Mouse (Mus musculus) stomach, embryonic 15.5 days (tissue): ENCODE measurements at regions not wholly inside any gene's neighbourhood (a gene's known extent, or its start where the extent isn't known, plus 50 kb on each side); places are given as distances from the start of the nearest gene placed in this dataset.

Source experiments
- ATAC-seq: fragments of 200-750 bp; cut with Nextera tagmentation; 2 replicates; pipeline ENCODE4 v1.8.0; 2017; ENCODE audit warnings: low read depth, moderate number of reproducible peaks, moderate TSS enrichment; ENCODE audit not compliant: insufficient read depth, low FRiP score
- H3K27ac ChIP-seq: fragments of 300-500 bp; sonication (generic); 2 replicates; pipeline ENCODE4 v1.5.1; 2015; ENCODE audit warnings: mild to moderate bottlenecking, inconsistent platforms
- H3K27me3 ChIP-seq: fragments of 300-500 bp; sonication (generic); replicated peaks from 2 replicates; pipeline ENCODE4 v1.6.1; 2015; ENCODE audit warnings: inconsistent platforms
- H3K36me3 ChIP-seq: fragments of 300-500 bp; sonication (generic); 2 replicates; pipeline ENCODE4 v1.6.1; 2015; ENCODE audit warnings: inconsistent platforms
- H3K4me1 ChIP-seq: fragments of 300-500 bp; sonication (generic); 2 replicates; pipeline ENCODE4 v1.6.1; 2015; ENCODE audit warnings: inconsistent platforms
- H3K4me2 ChIP-seq: fragments of 300-500 bp; sonication (generic); 2 replicates; pipeline ENCODE4 v1.6.1; 2015; ENCODE audit warnings: mild to moderate bottlenecking, inconsistent platforms
- H3K4me3 ChIP-seq: fragments of 300-500 bp; sonication (generic); replicated peaks from 2 replicates; pipeline ENCODE4 v1.5.1; 2015; ENCODE audit warnings: inconsistent platforms
- H3K9ac ChIP-seq: fragments of 300-500 bp; sonication (generic); 2 replicates; pipeline ENCODE4 v1.6.1; 2015; ENCODE audit warnings: inconsistent platforms
- H3K9me3 ChIP-seq: fragments of 300-500 bp; sonication (generic); 2 replicates; pipeline ENCODE4 v1.6.1; 2016; ENCODE audit warnings: inconsistent platforms
- WGBS: fragments of 180-500 bp; shearing (Covaris S2); methylation state at CpG from one replicate; pipeline ENCODE4 v1.1.7; 2015; 5-methylcytosine and 5-hydroxymethylcytosine counted together

DNA sequence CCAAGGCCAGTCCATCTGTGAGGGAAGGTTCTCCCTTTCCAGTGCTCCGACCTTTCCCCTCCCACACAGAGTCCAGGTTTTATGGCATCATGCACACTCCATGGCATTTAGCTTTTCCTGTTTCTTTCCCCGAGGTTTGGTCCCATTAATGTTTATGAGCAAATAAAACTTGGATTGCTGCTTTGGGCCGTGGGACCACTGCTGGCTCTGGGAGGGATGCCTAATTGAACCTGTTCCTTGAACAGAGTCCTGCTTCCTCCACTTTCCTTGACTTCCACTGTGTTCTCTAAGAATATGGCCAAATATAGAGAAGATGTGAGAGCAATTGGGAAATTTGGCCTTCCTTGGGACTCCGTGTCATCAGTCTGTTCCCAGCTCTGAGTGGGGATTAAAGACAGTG lies 170.3 kb upstream of the Fstl4 start:
- no peak overlapping the region for H3K4me2 ChIP-seq
- WGBS: 81% methylated on average over 4 of the region's 4 CpGs
- H3K9me3 ChIP-seq: no peaks in the 10 kb centered on the region
- H3K27me3 ChIP-seq: no peaks in the 10 kb centered on the region
- ATAC-seq: no peak
- H3K9ac ChIP-seq: no peak overlapping the region
- no peak overlapping the region for H3K27ac ChIP-seq
- H3K36me3 ChIP-seq: no peaks in the 10 kb centered on the region
- H3K4me1 ChIP-seq: no peaks in the 10 kb centered on the region
- H3K4me3 ChIP-seq: no peak overlapping the region

DNA sequence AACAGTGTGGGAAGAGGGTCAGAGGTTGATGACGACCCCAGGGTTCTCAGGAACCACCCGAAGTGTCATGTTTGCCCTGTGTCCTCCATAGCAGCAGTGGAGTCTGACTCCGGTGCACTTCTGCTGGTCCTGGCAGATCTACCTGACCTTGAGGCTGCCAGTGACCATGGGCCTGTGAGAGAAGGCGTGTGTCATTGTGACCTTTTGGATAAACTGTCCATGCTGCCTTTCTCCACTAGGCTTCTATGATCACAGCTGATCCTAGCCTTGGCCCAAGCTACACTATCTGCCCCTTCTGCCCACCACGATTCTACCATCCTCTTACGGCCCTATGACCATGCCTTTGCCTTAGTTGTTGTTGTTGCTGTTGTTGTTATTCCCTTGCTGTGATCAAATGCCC lies 163.2 kb upstream of the Fstl4 start:
- WGBS: 86% methylated on average over 6 of the region's 6 CpGs
- no peak overlapping the region for H3K4me2 ChIP-seq
- H3K27ac ChIP-seq: no peak overlapping the region
- H3K9ac ChIP-seq: no peak overlapping the region
- ATAC-seq: no peak
- no peaks in the 10 kb centered on the region for H3K4me1 ChIP-seq
- H3K27me3 ChIP-seq: no peaks in the 10 kb centered on the region
- no peaks in the 10 kb centered on the region for H3K9me3 ChIP-seq
- H3K4me3 ChIP-seq: no peak overlapping the region
- no peaks in the 10 kb centered on the region for H3K36me3 ChIP-seq

DNA sequence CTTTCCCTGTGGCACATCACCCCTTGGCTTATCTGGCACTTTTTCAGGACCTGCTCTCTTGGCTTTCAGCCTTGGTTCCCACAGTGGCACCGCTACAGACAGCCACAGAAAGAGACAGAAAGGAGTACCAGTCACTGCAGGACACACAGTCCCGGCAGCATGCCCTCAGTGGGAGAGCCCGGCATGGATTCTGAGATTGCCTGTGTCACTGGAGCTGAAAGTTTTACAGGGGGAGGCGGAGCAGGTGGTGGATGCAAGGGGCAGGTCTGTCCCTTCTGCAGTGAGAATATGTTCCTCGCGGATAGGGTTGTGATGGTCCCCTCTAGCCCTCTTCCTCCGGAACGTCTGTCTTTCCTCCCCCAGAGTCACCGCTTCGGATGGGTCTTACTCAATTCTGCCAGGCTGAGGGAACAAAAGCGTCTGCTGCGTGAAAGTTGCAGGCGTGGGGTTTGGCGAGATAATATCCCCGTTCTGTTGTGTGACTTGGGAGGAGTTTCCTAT lies 162.3 kb upstream of the Fstl4 start:
- H3K4me1 ChIP-seq: no peaks in the 10 kb centered on the region

DNA sequence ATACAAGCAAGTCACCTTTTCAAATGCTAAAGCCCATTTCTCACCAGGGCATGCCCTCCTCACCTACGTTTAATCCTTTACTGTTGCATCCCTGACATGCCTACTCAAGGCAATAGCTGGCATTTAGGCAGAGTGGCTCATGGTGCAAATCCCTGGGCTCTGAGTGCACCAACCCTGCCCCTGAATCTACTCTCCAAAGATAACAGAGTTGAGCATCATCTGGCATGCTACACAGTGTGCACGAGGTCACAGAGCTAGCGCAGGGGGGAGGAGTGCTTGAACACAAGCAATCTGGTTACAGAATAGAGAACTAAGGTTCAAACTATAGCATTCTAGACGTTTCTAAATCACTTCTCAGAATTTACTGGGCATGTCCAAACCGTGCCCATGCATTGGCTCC lies 161.6 kb upstream of the Fstl4 start:
- 61% methylated on average over 5 of the region's 5 CpGs for WGBS
- Histone ChIP-seq H3K9me3 (no peaks in the 10 kb centered on the region), H3K36me3 (no peaks in the 10 kb centered on the region), H3K27me3 (no peaks in the 10 kb centered on the region), H3K9ac (no peak overlapping the region), H3K4me1 (no peaks in the 10 kb centered on the region), H3K27ac (no peak overlapping the region), H3K4me2 (no peak overlapping the region), H3K4me3 (no peak overlapping the region)
- ATAC-seq: no peak

More for the DNA sequence above, 162.3 kb upstream of the Fstl4 start:
- 80% methylated on average over 15 of the region's 15 CpGs for WGBS
- no peak overlapping the region for H3K27ac ChIP-seq
- no peak overlapping the region for H3K9ac ChIP-seq
- ATAC-seq: no peak
- no peaks in the 10 kb centered on the region for H3K9me3 ChIP-seq
- no peaks in the 10 kb centered on the region for H3K27me3 ChIP-seq
- no peak overlapping the region for H3K4me2 ChIP-seq
- no peak overlapping the region for H3K4me3 ChIP-seq
- H3K36me3 ChIP-seq: no peaks in the 10 kb centered on the region

DNA sequence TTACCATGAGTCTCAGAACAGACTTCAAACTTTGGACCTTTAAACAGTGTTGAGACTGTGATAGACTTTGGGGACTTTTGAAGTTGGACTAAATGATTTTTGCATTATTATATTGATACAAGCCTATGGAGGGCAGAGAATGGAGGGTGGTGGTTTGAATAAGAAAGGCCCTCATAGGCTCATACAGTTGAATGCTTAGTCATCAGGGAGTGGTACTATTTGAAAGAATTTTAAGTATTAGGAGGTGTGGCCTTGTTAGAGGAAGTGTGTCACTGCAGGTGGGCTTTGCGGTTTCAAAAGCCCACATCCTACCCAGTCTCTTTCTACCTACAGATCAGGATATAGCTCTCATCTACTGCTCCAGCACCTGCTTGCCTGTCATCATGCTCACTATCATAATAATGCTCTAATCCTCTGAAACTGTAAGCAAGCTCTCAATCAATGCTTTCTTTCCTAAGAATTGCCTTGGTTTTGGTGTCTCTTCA lies 153.7 kb upstream of the Fstl4 start:
- Histone ChIP-seq H3K27ac (no peak overlapping the region), H3K4me1 (no peaks in the 10 kb centered on the region), H3K4me2 (no peak overlapping the region), H3K4me3 (no peak overlapping the region), H3K27me3 (no peaks in the 10 kb centered on the region), H3K9ac (no peak overlapping the region), H3K9me3 (no peaks in the 10 kb centered on the region), H3K36me3 (no peaks in the 10 kb centered on the region)
- WGBS: 94% methylated on average over 1 of the region's 1 CpGs
- no peak for ATAC-seq

DNA sequence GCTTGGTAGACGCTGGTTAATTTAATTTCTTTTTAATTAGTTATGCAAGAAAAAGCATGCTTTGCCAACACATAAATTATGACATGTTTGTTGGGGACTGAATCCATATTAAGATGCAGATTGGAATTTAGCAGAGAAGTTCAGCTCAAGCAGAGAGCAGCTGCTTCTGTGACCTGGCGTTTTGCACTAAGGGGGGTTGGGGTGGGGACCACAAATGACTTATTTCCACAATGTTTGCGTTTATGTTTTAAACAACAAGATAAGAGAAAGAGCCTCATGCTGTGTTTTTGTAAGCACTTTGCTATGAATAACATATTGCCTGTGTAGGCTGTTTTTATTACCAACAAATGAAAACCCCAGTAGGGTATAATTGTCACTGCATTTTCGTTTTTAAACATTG lies 148.8 kb upstream of the Fstl4 start:
- Histone ChIP-seq H3K27ac (no peak overlapping the region), H3K9ac (no peak overlapping the region), H3K4me1 (no peaks in the 10 kb centered on the region), H3K27me3 (no peaks in the 10 kb centered on the region), H3K36me3 (no peaks in the 10 kb centered on the region), H3K4me2 (no peak overlapping the region), H3K4me3 (no peak overlapping the region), H3K9me3 (no peaks in the 10 kb centered on the region)
- WGBS: 57% methylated on average over 4 of the region's 4 CpGs
- no peak for ATAC-seq

DNA sequence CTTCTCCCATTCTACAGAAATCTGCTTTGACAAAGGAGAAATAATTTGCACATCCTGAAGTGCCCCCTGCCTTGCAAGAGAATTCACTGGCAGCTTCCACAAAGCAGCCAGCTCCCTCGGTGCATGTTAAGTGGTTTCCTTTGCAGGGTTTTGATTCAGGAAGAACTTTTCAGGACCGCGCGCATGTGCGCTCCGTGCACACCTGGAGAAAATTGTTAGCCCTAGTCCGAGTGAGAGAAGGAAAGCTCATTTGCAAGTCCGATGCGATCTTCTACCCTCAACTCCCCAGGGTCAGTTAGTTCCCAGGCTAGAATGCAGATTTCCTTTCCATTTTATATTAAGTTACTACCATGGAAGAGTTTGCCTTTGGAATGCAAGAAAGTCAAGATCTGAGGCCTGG lies 145.8 kb upstream of the Fstl4 start:
- 60% methylated on average over 9 of the region's 9 CpGs for WGBS
- Histone ChIP-seq H3K27me3 (no peaks in the 10 kb centered on the region), H3K27ac (no peak overlapping the region), H3K9me3 (no peaks in the 10 kb centered on the region), H3K4me1 (no peaks in the 10 kb centered on the region), H3K9ac (no peak overlapping the region), H3K4me2 (no peak overlapping the region), H3K4me3 (no peak overlapping the region), H3K36me3 (no peaks in the 10 kb centered on the region)
- no peak for ATAC-seq

DNA sequence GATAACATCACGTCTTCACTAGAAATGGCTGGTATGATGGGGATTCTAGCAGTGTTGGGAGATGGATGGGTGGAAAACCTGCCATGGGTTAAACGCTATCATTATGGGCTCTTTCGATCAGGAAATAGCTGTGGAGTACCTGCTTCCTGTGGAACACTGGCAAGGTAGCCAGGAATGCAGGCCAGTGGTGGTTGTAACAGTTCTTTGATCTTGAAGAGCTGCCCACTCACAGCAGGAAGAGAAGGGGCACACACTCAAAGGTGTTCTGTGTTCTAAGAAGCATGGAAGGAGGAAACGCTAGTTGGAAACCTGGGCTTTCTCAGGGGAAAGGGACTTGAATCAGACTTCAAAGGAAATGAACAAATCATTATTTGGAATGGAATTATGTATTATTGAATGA lies 141.6 kb upstream of the Fstl4 start:
- Histone ChIP-seq H3K4me2 (no peak overlapping the region), H3K4me3 (no peak overlapping the region), H3K27me3 (no peaks in the 10 kb centered on the region), H3K9me3 (no peaks in the 10 kb centered on the region), H3K4me1 (no peaks in the 10 kb centered on the region), H3K9ac (no peak overlapping the region), H3K36me3 (no peaks in the 10 kb centered on the region), H3K27ac (no peak overlapping the region)
- WGBS: 51% methylated on average over 4 of the region's 4 CpGs
- ATAC-seq: no peak

DNA sequence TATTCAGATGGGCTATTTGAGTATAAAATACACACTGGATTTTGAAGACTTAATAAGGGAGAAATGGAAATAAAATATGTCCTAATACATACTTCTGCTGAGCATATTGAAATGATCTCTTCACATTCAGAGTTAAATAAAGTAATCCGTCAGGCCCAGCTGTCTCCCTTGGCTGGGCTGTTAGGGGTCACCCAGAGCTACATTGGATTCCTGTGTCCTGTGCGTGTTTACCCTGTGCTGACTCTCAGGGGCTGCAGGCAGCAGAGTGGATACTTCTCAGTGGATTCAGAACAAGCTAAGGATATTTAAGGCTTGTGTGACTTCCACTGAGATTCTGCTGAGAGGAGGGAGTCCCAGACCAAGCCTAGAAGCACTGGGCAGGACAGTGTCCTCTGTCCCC lies 135.6 kb upstream of the Fstl4 start:
- Histone ChIP-seq H3K9ac (no peak overlapping the region), H3K4me3 (no peak overlapping the region), H3K36me3 (no peaks in the 10 kb centered on the region), H3K27ac (0 out of 2 replicates have a peak overlapping the region, but pooled peaks have one; percentile 9), H3K9me3 (no peaks in the 10 kb centered on the region), H3K4me1 (0 out of 2 replicates have a peak, but pooled peaks cover 5% of the 10 kb centered on the region), H3K4me2 (no peak overlapping the region), H3K27me3 (no peaks in the 10 kb centered on the region)
- WGBS: 32% methylated on average over 2 of the region's 2 CpGs
- ATAC-seq: no peak

DNA sequence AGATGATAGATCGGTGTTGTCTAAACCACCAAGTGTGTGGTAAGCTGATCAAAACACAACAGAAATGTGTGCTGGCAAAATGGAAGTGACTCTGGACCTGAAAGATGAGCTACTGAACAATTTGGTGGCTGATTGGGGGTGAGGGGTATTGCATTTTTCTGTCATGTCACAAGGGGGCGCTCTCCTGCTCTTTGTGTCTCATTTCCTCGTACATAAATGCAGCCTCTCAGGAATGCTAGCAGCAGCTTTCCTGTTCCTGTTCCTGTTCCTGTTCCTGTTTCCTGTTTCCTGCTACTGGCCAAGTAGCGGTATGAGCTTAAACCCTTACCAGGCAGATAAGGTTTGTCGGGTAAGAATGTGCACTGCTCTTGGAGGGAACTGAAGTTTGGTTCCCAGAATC lies 134.7 kb upstream of the Fstl4 start:
- H3K36me3 ChIP-seq: no peaks in the 10 kb centered on the region
- WGBS: 53% methylated on average over 5 of the region's 5 CpGs
- no peak overlapping the region for H3K4me3 ChIP-seq
- H3K4me2 ChIP-seq: no peak overlapping the region
- H3K9me3 ChIP-seq: no peaks in the 10 kb centered on the region
- H3K9ac ChIP-seq: no peak overlapping the region
- H3K4me1 ChIP-seq: 0 out of 2 replicates have a peak, but pooled peaks cover 5% of the 10 kb centered on the region
- no peak overlapping the region for H3K27ac ChIP-seq
- no peaks in the 10 kb centered on the region for H3K27me3 ChIP-seq
- no peak for ATAC-seq

DNA sequence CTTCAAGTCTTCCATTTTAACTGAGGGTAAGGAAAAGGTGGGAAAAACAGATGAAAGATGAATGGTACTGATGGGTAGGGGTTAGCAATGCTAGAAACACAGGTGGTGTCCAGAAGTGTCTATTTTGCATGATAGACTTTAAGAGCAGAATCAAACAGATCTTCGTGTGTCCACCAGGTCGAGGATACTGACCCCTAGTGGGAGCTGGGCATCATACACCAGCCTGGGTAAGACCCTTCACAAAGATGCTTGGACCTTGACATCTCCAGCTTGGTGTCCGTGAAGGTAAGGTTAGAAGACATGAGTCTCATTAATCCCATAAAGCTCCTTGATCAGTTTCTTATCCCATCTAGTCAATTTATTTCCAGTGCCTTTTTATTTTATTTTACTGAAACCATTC lies 132.9 kb upstream of the Fstl4 start:
- Histone ChIP-seq H3K9me3 (no peaks in the 10 kb centered on the region), H3K9ac (no peak overlapping the region), H3K27me3 (no peaks in the 10 kb centered on the region), H3K36me3 (no peaks in the 10 kb centered on the region), H3K4me2 (no peak overlapping the region), H3K4me3 (no peak overlapping the region), H3K4me1 (0 out of 2 replicates have a peak, but pooled peaks cover 5% of the 10 kb centered on the region), H3K27ac (no peak overlapping the region)
- 45% methylated on average over 3 of the region's 3 CpGs for WGBS
- no peak for ATAC-seq

DNA sequence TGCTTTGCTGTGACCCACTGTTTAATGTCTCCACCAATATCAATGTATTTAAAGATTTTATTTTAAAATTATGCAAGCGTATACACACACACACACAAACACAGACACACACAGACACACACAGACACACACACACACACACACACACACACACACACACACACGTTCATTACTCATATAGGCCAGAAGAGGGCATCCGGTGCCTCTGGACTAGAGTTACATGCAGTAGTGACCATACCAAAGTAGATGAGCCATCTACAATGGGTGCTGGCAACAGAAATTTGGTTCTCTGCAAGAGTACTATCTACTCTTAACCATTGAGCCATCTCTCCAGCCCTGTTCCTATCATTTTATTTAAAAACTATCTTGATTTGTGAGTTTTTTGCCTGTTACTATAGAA lies 130.2 kb upstream of the Fstl4 start:
- no peak overlapping the region for H3K9ac ChIP-seq
- no peak overlapping the region for H3K4me3 ChIP-seq
- H3K9me3 ChIP-seq: no peaks in the 10 kb centered on the region
- H3K4me2 ChIP-seq: no peak overlapping the region
- no peak overlapping the region for H3K27ac ChIP-seq
- no peaks in the 10 kb centered on the region for H3K36me3 ChIP-seq
- no peak for ATAC-seq
- 0 out of 2 replicates have a peak, but pooled peaks cover 3% of the 10 kb centered on the region for H3K4me1 ChIP-seq
- no peaks in the 10 kb centered on the region for H3K27me3 ChIP-seq
- 76% methylated on average over 3 of the region's 3 CpGs for WGBS

DNA sequence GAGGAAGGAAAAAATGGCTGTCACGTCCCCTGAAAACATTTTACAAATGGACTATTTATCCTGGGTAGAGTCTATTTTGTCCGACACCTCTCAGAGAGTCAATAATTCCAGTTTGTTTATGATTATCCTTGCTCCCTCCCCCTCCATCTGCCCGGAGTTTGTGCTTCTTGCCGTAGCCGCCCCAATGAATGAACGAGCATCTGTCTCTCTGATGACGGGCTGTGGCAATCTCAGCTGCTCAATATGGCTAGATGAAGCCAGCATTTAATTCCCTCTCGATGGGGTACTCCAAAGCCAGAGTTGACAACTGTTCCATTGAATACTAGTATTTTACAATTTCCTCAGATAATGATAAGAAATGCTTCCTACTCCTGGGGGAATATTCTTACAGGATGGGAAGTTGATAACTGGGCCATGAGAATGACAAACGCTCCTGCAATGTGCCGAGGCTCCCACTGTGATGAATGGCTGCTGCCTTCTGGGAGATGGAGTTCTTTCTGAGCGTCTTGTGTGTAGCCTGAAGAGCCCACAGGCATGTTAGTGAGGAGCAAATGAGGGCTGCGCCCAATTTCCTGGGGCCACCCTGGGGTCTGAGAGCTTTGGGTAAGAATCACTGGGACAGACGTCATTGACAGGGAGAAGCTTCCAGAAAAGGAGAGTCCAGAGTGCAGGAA lies 128.6 kb upstream of the Fstl4 start:
- H3K9ac ChIP-seq: no peak overlapping the region
- no peaks in the 10 kb centered on the region for H3K27me3 ChIP-seq
- WGBS: 38% methylated on average over 13 of the region's 13 CpGs
- H3K36me3 ChIP-seq: no peaks in the 10 kb centered on the region
- no peak overlapping the region for H3K27ac ChIP-seq
- H3K4me1 ChIP-seq: no peaks in the 10 kb centered on the region
- H3K9me3 ChIP-seq: no peaks in the 10 kb centered on the region
- H3K4me3 ChIP-seq: no peak overlapping the region
- no peak overlapping the region for H3K4me2 ChIP-seq
- no peak for ATAC-seq
